Mouse (Mus musculus) skeletal muscle tissue, postnatal 0 days (tissue): Measurements from ENCODE around the gene Kcnb1. TPM values are rescaled to one million over a fixed set of nuclear protein-coding genes. Genes with fewer than 3 reads are reported as not detected.

Experiments used
- polyA plus RNA-seq: library from polyadenylated mRNA; unstranded; fragments of >200 nt; fragmentation: Nextera tagmentation; extraction: Ambion mirVana; gene quantifications from 2 replicates; pipeline ENCODE4 v1.2.1, GENCODE M21; 2015

The Kcnb1 gene
- polyA plus RNA-seq: 3.1 and 3.7 TPM in 2 replicates

DNA sequence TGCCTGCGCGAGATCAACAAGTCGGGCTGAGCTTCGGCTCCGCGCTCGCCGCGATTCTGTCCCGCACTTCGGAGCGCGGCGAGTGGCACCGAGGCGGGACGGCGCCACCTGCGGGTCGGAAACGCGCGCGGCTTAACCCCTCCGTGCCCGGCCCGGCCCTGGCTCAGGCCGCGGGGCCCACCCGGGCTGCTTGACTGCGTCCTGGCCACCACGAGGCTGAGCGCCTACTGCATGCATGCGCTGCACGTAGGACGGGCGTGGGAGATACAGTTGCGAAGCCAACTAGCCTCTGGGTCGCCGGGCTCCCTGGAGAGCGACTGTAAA, at the start of gene Kcnb1:
Gene Kcnb1, minus strand, starts transcription at position 80 of the 324 bp plus-strand sequence.

DNA sequence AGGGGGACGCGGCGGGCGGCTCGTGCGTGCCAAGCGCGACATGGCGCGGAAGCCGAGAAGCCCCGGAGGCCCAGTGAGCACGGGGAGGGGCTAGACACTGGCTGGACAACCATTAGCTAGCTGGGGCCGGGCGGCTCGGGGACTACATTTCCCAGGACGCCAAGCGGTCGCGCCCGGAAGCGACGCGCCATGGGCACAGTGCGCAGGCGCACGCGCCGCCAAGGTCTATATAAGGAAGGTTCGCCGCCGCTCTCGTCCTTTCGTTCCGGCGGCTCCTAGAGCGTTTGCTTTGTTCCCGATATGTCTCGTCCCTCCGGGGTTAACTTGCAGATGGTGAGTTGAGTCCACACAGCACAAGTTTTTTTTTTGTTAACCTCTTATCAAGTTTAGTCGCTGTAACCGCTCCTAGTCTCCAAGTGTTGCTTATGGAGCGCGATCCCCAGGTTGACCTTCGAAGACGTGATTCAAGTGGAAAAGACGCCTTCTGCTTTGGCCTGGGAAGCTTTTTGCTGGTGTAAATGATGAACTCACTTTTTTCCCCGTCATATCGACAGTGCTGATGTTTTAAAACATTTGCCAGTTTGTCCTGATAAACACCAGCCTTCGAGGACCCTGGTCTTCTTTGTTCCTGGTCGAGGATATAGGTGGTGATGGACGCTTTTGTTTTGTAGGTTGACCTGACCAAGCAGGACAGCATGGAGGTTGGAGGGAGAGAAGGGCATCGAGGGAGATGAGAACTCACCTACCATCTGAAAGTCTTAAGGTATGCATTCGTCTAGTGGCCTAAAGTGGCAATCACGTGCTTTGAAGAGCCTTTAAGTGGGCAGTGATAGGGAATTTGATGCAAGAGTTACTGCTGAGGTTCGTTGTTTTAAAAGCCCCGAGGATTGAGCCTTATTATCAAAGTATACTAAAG, 126.7 kb downstream of the Kcnb1 start, which contains the start of gene Znfx1:
Gene Znfx1, minus strand, starts transcription at position 51 of the 916 bp plus-strand sequence.

Other genes starting within 250 kb of the Kcnb1 start
- 48.5 and 54.0 TPM in 2 replicates for gene Stau1, start 193.9 kb downstream of the Kcnb1 start, polyA plus RNA-seq
- gene Ddx27, start 175.0 kb downstream of the Kcnb1 start, polyA plus RNA-seq: 13.6 and 18.8 TPM in 2 replicates
- gene Znfx1, start 127.1 kb downstream of the Kcnb1 start, polyA plus RNA-seq: 3.6 and 4.2 TPM in 2 replicates
- 22.2 and 22.4 TPM in 2 replicates for gene Ptgis, start 50.4 kb upstream of the Kcnb1 start, polyA plus RNA-seq
- gene B4galt5, start 159.0 kb upstream of the Kcnb1 start, polyA plus RNA-seq: 8.7 and 10.5 TPM in 2 replicates
- 11.0 and 12.4 TPM in 2 replicates for gene Slc9a8, start 231.6 kb upstream of the Kcnb1 start, polyA plus RNA-seq